Mouse (Mus musculus) thymus, postnatal 0 days (tissue): Measurements from ENCODE around the gene Irf2bpl. TPM values are rescaled to one million over a fixed set of nuclear protein-coding genes. Genes with fewer than 3 reads are reported as not detected.

Source experiments
- DNase-seq: peaks from one replicate; pipeline ENCODE4 v3.0.0-alpha.2; 2015; ENCODE audit warnings: low spot score
- polyA plus RNA-seq: library from polyadenylated mRNA; unstranded; fragments of >200 nt; fragmentation: Nextera tagmentation; extraction: Ambion mirVana; gene quantifications from 2 replicates; pipeline ENCODE4 v1.2.1, GENCODE M21; 2015

Gene Irf2bpl
- polyA plus RNA-seq, 1 experiment from 2014 or later: 15.5 TPM

- DNase-seq: no peak
Observed at GRCm38 (mm10) chr12:86887381-86888129, 3.0 kb upstream of the Irf2bpl start.

- no peak for DNase-seq
Observed at GRCm38 (mm10) chr12:86886446-86886965, 1.9 kb upstream of the Irf2bpl start.

- DNase-seq: no peak
Observed at GRCm38 (mm10) chr12:86885746-86886145, 1.1 kb upstream of the Irf2bpl start.

GRCm38 (mm10) chr12:86885336-86885735, 738 bp upstream of the Irf2bpl start:
- DNase-seq: no peak

GRCm38 (mm10) chr12:86883280-86884196, 1.1 kb downstream of the Irf2bpl start:
- DNase-seq: peak; percentile 45

- DNase-seq: peak; percentile 40
Observed at GRCm38 (mm10) chr12:86883019-86883279, 1.6 kb downstream of the Irf2bpl start.

GRCm38 (mm10) chr12:86882279-86883018, 2.1 kb downstream of the Irf2bpl start:
- DNase-seq: no peak

GRCm38 (mm10) chr12:86881809-86882278, 2.8 kb downstream of the Irf2bpl start:
- DNase-seq: no peak

GRCm38 (mm10) chr12:86880090-86880723, 4.4 kb downstream of the Irf2bpl start:
- DNase-seq: no peak

GRCm38 (mm10) chr12:86879446-86880085, 5.0 kb downstream of the Irf2bpl start:
- no peak for DNase-seq

GRCm38 (mm10) chr12:86878426-86879353, 5.9 kb downstream of the Irf2bpl start:
- no peak for DNase-seq

- DNase-seq: no peak
Observed at GRCm38 (mm10) chr12:86876981-86877380, 7.6 kb downstream of the Irf2bpl start.

GRCm38 (mm10) chr12:86876116-86876515, 8.5 kb downstream of the Irf2bpl start:
- no peak for DNase-seq

GRCm38 (mm10) chr12:86872335-86873040, 12.1 kb downstream of the Irf2bpl start:
- DNase-seq: no peak

- DNase-seq: no peak
Observed at GRCm38 (mm10) chr12:86871666-86872334, 12.8 kb downstream of the Irf2bpl start.

GRCm38 (mm10) chr12:86870996-86871395, 13.6 kb downstream of the Irf2bpl start:
- DNase-seq: no peak

- DNase-seq: no peak
Observed at GRCm38 (mm10) chr12:86869761-86870160, 14.8 kb downstream of the Irf2bpl start.
